ENCODE assay signal across 8 mouse cellular contexts in the genomic region with DNA sequence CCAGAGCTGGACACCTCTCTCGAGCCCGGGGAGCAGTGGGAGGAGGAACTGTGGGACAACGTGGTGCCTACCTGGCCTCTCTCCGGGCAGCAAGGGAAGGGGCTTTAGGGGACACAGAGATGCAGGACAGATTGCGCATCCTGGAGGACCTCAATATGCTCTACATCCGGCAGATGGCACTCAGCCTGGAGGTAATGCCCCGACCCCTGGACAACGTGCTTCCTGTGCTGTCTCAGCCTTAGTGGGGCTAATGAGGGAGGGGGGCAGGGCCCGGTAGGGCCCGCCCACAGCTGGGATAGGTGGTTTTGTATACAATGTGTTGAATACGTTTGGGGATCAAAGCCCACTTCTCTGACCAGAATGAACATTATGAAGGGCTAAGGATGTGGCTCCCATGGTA. TPM values are rescaled to one million over a fixed set of nuclear protein-coding genes. Genes with fewer than 3 reads are reported as not detected.
DNase-seq lines count a peak whose midpoint lies in the region; ATAC-seq and TF ChIP-seq lines count a peak whose summit lies in the region.

No protein-coding gene starts in this region.

- intact Hi-C loops in heart, postnatal 36 days (cut with DNase I) = no loop called here

- WGBS in heart, embryonic 11.5 days (ENCODE audit: insufficient replicate concordance) = 1% methylated on average over 11 of the region's 11 CpGs
- 0% methylated on average over 11 of the region's 11 CpGs for WGBS in hindbrain, embryonic 11.5 days
- 3% methylated on average over 11 of the region's 11 CpGs for WGBS in liver, embryonic 12.5 days (ENCODE audit: insufficient replicate concordance)
- under 1% methylated on average over 11 of the region's 11 CpGs for whole genome bisulfite sequencing in stomach, embryonic 14.5 days

- 0 out of 2 replicates have a peak, but pooled peaks have one; percentile 23 for ATAC-seq in heart, embryonic 11.5 days (replicated peaks; ENCODE audit: insufficient number of reproducible peaks, low FRiP score, low TSS enrichment)
- ATAC-seq in hindbrain, embryonic 11.5 days (ENCODE audit: low FRiP score) = peak; percentile 60
- peak; percentile 27; the same call in 1 of the 2 replicates for ATAC-seq in liver, embryonic 12.5 days
- ATAC-seq in stomach, embryonic 14.5 days (ENCODE audit: insufficient number of reproducible peaks, insufficient read depth, low FRiP score, low read depth) = peak; percentile 20; the same call in 1 of the 2 replicates

- H3K9me3 ChIP-seq in heart, embryonic 11.5 days (replicated peaks; ENCODE audit: control insufficient read depth, low read length) = no peaks in the 10 kb centered on the region
- H3K9me3 ChIP-seq in hindbrain, embryonic 11.5 days (ENCODE audit: control insufficient read depth, low read length) = no peaks in the 10 kb centered on the region
- H3K9me3 ChIP-seq in liver, embryonic 12.5 days (replicated peaks) = no peaks in the 10 kb centered on the region
- H3K9me3 ChIP-seq in stomach, embryonic 14.5 days (ENCODE audit: control insufficient read depth, low read depth, low read length) = no peaks in the 10 kb centered on the region

- H3K27me3 ChIP-seq in heart, embryonic 11.5 days (ENCODE audit: control insufficient read depth, insufficient read depth, low read length) = 0 out of 2 replicates have a peak, but pooled peaks cover 3% of the 10 kb centered on the region
- H3K27me3 ChIP-seq in hindbrain, embryonic 11.5 days (ENCODE audit: control insufficient read depth, insufficient read depth, low read length) = no peaks in the 10 kb centered on the region; the same call in 1 of the 2 replicates
- H3K27me3 ChIP-seq in liver, embryonic 12.5 days (replicated peaks) = peaks cover 84% of the 10 kb centered on the region
- no peaks in the 10 kb centered on the region for H3K27me3 ChIP-seq in stomach, embryonic 14.5 days (ENCODE audit: control insufficient read depth, insufficient read depth, low read length)

- peak overlapping the region; percentile 63 for H3K4me3 ChIP-seq in heart, embryonic 11.5 days (ENCODE audit: low read depth, low read length)
- peak overlapping the region; percentile 54 for H3K4me3 ChIP-seq in cortical plate, adult 2 months (ENCODE audit: insufficient read depth, low read length)
- H3K4me3 ChIP-seq in hindbrain, embryonic 11.5 days (ENCODE audit: low read depth, low read length) = peak overlapping the region; percentile 62
- H3K4me3 ChIP-seq in liver, embryonic 12.5 days = peak overlapping the region; percentile 57
- H3K4me3 ChIP-seq in stomach, embryonic 14.5 days (ENCODE audit: low read depth, low read length) = peak overlapping the region; percentile 48

- peak overlapping the region; percentile 87 for H3K4me2 ChIP-seq in heart, embryonic 11.5 days
- H3K4me2 ChIP-seq in hindbrain, embryonic 11.5 days (replicated peaks; ENCODE audit: low read depth, low read length) = peak overlapping the region; percentile 87
- H3K4me2 ChIP-seq in liver, embryonic 12.5 days = peak overlapping the region; percentile 70
- H3K4me2 ChIP-seq in stomach, embryonic 14.5 days (replicated peaks; ENCODE audit: low read depth, low read length) = peak overlapping the region; percentile 74

- no peaks in the 10 kb centered on the region for H3K36me3 ChIP-seq in heart, embryonic 11.5 days (ENCODE audit: control insufficient read depth, insufficient read depth, low read length)
- H3K36me3 ChIP-seq in hindbrain, embryonic 11.5 days (ENCODE audit: control insufficient read depth, insufficient read depth, low read length) = no peaks in the 10 kb centered on the region
- H3K36me3 ChIP-seq in liver, embryonic 12.5 days = no peaks in the 10 kb centered on the region
- no peaks in the 10 kb centered on the region for H3K36me3 ChIP-seq in stomach, embryonic 14.5 days (ENCODE audit: control insufficient read depth, insufficient read depth, low read length)

- no peak for DNase-seq in heart, postnatal 36 days
- peak; percentile 66 for DNase-seq in hindbrain, embryonic 11.5 days (ENCODE audit: low spot score)
- no peak for DNase-seq in spleen, adult 18-20 months
- no peak for DNase-seq in right cerebral cortex, postnatal 4 days

- no peak for TF ChIP-seq POLR2A in cortical plate, adult 2 months (IDR thresholded peaks at IDR 0.05; ENCODE audit: extremely low read depth, insufficient read depth, low read length)

- peak overlapping the region; percentile 94 for H3K9ac ChIP-seq in heart, embryonic 11.5 days (ENCODE audit: low read depth, low read length)
- peak overlapping the region; percentile 96 for H3K9ac ChIP-seq in hindbrain, embryonic 11.5 days (ENCODE audit: low read depth, low read length)
- H3K9ac ChIP-seq in liver, embryonic 12.5 days = peak overlapping the region; percentile 71
- H3K9ac ChIP-seq in stomach, embryonic 14.5 days (replicated peaks; ENCODE audit: low read depth, low read length) = peak overlapping the region; percentile 89

- H3K27ac ChIP-seq in heart, embryonic 11.5 days (ENCODE audit: low read depth, low read length) = peak overlapping the region; percentile 99
- H3K27ac ChIP-seq in cortical plate, adult 2 months (ENCODE audit: insufficient read depth, low read length) = peak overlapping the region; percentile 94
- H3K27ac ChIP-seq in hindbrain, embryonic 11.5 days (ENCODE audit: low read depth, low read length) = peak overlapping the region; percentile 99
- H3K27ac ChIP-seq in liver, embryonic 12.5 days = peak overlapping the region; percentile 83
- peak overlapping the region; percentile 100 for H3K27ac ChIP-seq in stomach, embryonic 14.5 days (ENCODE audit: low read length)

- TF ChIP-seq CTCF in cortical plate, adult 2 months (IDR thresholded peaks at IDR 0.05; ENCODE audit: extremely low read depth, insufficient read depth, low read length) = no peak

- H3K4me1 ChIP-seq in heart, embryonic 11.5 days (ENCODE audit: control insufficient read depth, insufficient read depth, low read length) = peaks cover 39% of the 10 kb centered on the region
- H3K4me1 ChIP-seq in cortical plate, adult 2 months (ENCODE audit: control insufficient read depth, insufficient read depth, low read length) = no peaks in the 10 kb centered on the region
- peaks cover 17% of the 10 kb centered on the region for H3K4me1 ChIP-seq in hindbrain, embryonic 11.5 days (replicated peaks; ENCODE audit: control insufficient read depth, insufficient read depth, low read length)
- H3K4me1 ChIP-seq in liver, embryonic 12.5 days = peaks cover 73% of the 10 kb centered on the region
- peaks cover 33% of the 10 kb centered on the region for H3K4me1 ChIP-seq in stomach, embryonic 14.5 days (ENCODE audit: control insufficient read depth, insufficient read depth, low read length)

RNA-seq across cellular contexts. Expression of a gene that starts 2.8 kb away (rescaled TPM):
- polyA plus RNA-seq in heart, embryonic 11.5 days (2014; fragmentation: Nextera tagmentation; extraction: Ambion mirVana) = 10.8 and 12.4 TPM in 2 replicates
- 1 to 10 TPM; 4.6 to 5.5 TPM for total RNA-seq in heart, postnatal 36 days (2021)
- polyA plus RNA-seq in cortical plate, adult 2 months (2012; rRNA removed) = 163 and 169 TPM in 2 replicates
- 17.7 and 18.3 TPM in 2 replicates for polyA plus RNA-seq in hindbrain, embryonic 11.5 days (2014; fragmentation: Nextera tagmentation; extraction: Ambion mirVana)
- polyA plus RNA-seq in liver, embryonic 12.5 days (2016; fragmentation: Nextera tagmentation; extraction: Ambion mirVana) = 11.8 and 12.6 TPM in 2 replicates
- polyA plus RNA-seq in stomach, embryonic 14.5 days (2014; fragmentation: Nextera tagmentation; extraction: Ambion mirVana) = 18.8 and 19.2 TPM in 2 replicates

RNA-seq across cellular contexts. Expression of a gene that starts 12.8 kb away (rescaled TPM):
- 11.1 and 12.2 TPM in 2 replicates for polyA plus RNA-seq in heart, embryonic 11.5 days (2014; fragmentation: Nextera tagmentation; extraction: Ambion mirVana)
- total RNA-seq in heart, postnatal 36 days (2021) = 10 to 100 TPM; 14.5 to 16.0 TPM
- 23.2 and 25.5 TPM in 2 replicates for polyA plus RNA-seq in cortical plate, adult 2 months (2012; rRNA removed)
- 18.5 and 21.3 TPM in 2 replicates for polyA plus RNA-seq in hindbrain, embryonic 11.5 days (2014; fragmentation: Nextera tagmentation; extraction: Ambion mirVana)
- polyA plus RNA-seq in liver, embryonic 12.5 days (2016; fragmentation: Nextera tagmentation; extraction: Ambion mirVana) = 12.1 and 13.0 TPM in 2 replicates
- 13.6 and 16.5 TPM in 2 replicates for polyA plus RNA-seq in stomach, embryonic 14.5 days (2014; fragmentation: Nextera tagmentation; extraction: Ambion mirVana)

RNA-seq across cellular contexts. Expression of a gene that starts 16.7 kb away (rescaled TPM):
- 76.0 and 87.2 TPM in 2 replicates for polyA plus RNA-seq in heart, embryonic 11.5 days (2014; fragmentation: Nextera tagmentation; extraction: Ambion mirVana)
- 10 to 100 TPM; 71.0 to 71.7 TPM for total RNA-seq in heart, postnatal 36 days (2021)
- polyA plus RNA-seq in cortical plate, adult 2 months (2012; rRNA removed) = 74.4 and 78.5 TPM in 2 replicates
- 160 and 179 TPM in 2 replicates for polyA plus RNA-seq in hindbrain, embryonic 11.5 days (2014; fragmentation: Nextera tagmentation; extraction: Ambion mirVana)
- polyA plus RNA-seq in liver, embryonic 12.5 days (2016; fragmentation: Nextera tagmentation; extraction: Ambion mirVana) = 35.0 and 37.9 TPM in 2 replicates
- polyA plus RNA-seq in stomach, embryonic 14.5 days (2014; fragmentation: Nextera tagmentation; extraction: Ambion mirVana) = 91.3 and 99.6 TPM in 2 replicates

RNA-seq across cellular contexts. Expression of a gene that starts 18.1 kb away (rescaled TPM):
- 4.5 and 6.9 TPM in 2 replicates for polyA plus RNA-seq in heart, embryonic 11.5 days (2014; fragmentation: Nextera tagmentation; extraction: Ambion mirVana)
- 1 to 10 TPM; 1.4 to 1.5 TPM for total RNA-seq in heart, postnatal 36 days (2021)
- 29.0 and 34.1 TPM in 2 replicates for polyA plus RNA-seq in cortical plate, adult 2 months (2012; rRNA removed)
- 12.3 and 13.8 TPM in 2 replicates for polyA plus RNA-seq in hindbrain, embryonic 11.5 days (2014; fragmentation: Nextera tagmentation; extraction: Ambion mirVana)
- polyA plus RNA-seq in liver, embryonic 12.5 days (2016; fragmentation: Nextera tagmentation; extraction: Ambion mirVana) = 0.81 and 1.1 TPM in 2 replicates
- 5.3 and 5.8 TPM in 2 replicates for polyA plus RNA-seq in stomach, embryonic 14.5 days (2014; fragmentation: Nextera tagmentation; extraction: Ambion mirVana)

RNA-seq across cellular contexts. Expression of a gene that starts 18.1 kb away (rescaled TPM):
- polyA plus RNA-seq in heart, embryonic 11.5 days (2014; fragmentation: Nextera tagmentation; extraction: Ambion mirVana) = 0.14 and 0.27 TPM in 2 replicates
- total RNA-seq in heart, postnatal 36 days (2021) = under 1 TPM; 0.16 to 0.39 TPM
- polyA plus RNA-seq in cortical plate, adult 2 months (2012; rRNA removed) = 29.7 and 31.4 TPM in 2 replicates
- 3.7 TPM in 2 replicates for polyA plus RNA-seq in hindbrain, embryonic 11.5 days (2014; fragmentation: Nextera tagmentation; extraction: Ambion mirVana)
- polyA plus RNA-seq in liver, embryonic 12.5 days (2016; fragmentation: Nextera tagmentation; extraction: Ambion mirVana) = 0.19 and 0.35 TPM in 2 replicates
- polyA plus RNA-seq in stomach, embryonic 14.5 days (2014; fragmentation: Nextera tagmentation; extraction: Ambion mirVana) = 0.77 and 1.2 TPM in 2 replicates
